Mouse (Mus musculus): Measurements from ENCODE around the gene Nhp2. TPM values are rescaled to one million over a fixed set of nuclear protein-coding genes. Genes with fewer than 3 reads are reported as not detected.
"Not testable (repeated sequence)": the region's sequence is repeated elsewhere in the genome, so short reads cannot be mapped to it uniquely, and the experiment has no call there.

Nhp2 gene
- polyA plus RNA-seq, 2 experiments = 89.0 to 176 TPM

- DNase-seq (ENCODE audit: low spot score) (peak; percentile 99), ATAC-seq (ENCODE audit: low FRiP score, low read depth) (peak; percentile 92)
- peak; percentile 100 for TF ChIP-seq POLR2A (IDR thresholded peaks at IDR 0.05; ENCODE audit: borderline replicate concordance, extremely low read depth, insufficient read depth, insufficient read length)
- H3K9ac ChIP-seq (ENCODE audit: low read depth, low read length, severe bottlenecking) = peak within 1 kb of the TSS; percentile 100
- H3K4me1 ChIP-seq (ENCODE audit: control insufficient read depth, insufficient read depth, low read length) = peaks cover 19% of the 10 kb centered on the region
- H3K36me3 ChIP-seq (ENCODE audit: control insufficient read depth, insufficient read depth, low read length) = peaks cover 41% of the 10 kb centered on the region
- H3K9me3 ChIP-seq (ENCODE audit: control insufficient read depth, low read length) = no peaks in the 10 kb centered on the region
- peak within 1 kb of the TSS; percentile 86 for H3K4me2 ChIP-seq (replicated peaks; ENCODE audit: low read depth, low read length, severe bottlenecking)
- no peaks in the 10 kb centered on the region for H3K27me3 ChIP-seq (ENCODE audit: control insufficient read depth, insufficient read depth, low read length)
- 1% methylated on average over 74 of the region's 91 CpGs for WGBS
- peak within 1 kb of the TSS; percentile 96 for H3K27ac ChIP-seq (replicated peaks; ENCODE audit: low read depth, low read length)
- peak within 1 kb of the TSS; percentile 94 for H3K4me3 ChIP-seq (replicated peaks; ENCODE audit: low read length)
Observed at GRCm38 (mm10) chr11:51606447-51607095, 13.0 kb upstream of the Nhp2 start, which contains the start of gene Hnrnpab. Gene Hnrnpab, minus strand, starts transcription at chr11:51606847.

GRCm38 (mm10) chr11:51607096-51607738 is 12.3 kb upstream of the Nhp2 start:
- Histone ChIP-seq H3K9me3 (ENCODE audit: control insufficient read depth, low read length) (no peaks in the 10 kb centered on the region), H3K4me2 (replicated peaks; ENCODE audit: low read depth, low read length, severe bottlenecking) (peak overlapping the region; percentile 64), H3K27ac (replicated peaks; ENCODE audit: low read depth, low read length) (peak overlapping the region; percentile 72), H3K27me3 (ENCODE audit: control insufficient read depth, insufficient read depth, low read length) (no peaks in the 10 kb centered on the region), H3K9ac (ENCODE audit: low read depth, low read length, severe bottlenecking) (peak overlapping the region; percentile 100), H3K4me3 (replicated peaks; ENCODE audit: low read length) (peak overlapping the region; percentile 94), H3K4me1 (ENCODE audit: control insufficient read depth, insufficient read depth, low read length) (peaks cover 19% of the 10 kb centered on the region), H3K36me3 (ENCODE audit: control insufficient read depth, insufficient read depth, low read length) (peaks cover 34% of the 10 kb centered on the region)
- WGBS = 12% methylated on average over 15 of the region's 15 CpGs
- peak; percentile 25 for ATAC-seq (ENCODE audit: low FRiP score, low read depth)
- no peak for TF ChIP-seq POLR2A (IDR thresholded peaks at IDR 0.05; ENCODE audit: borderline replicate concordance, extremely low read depth, insufficient read depth, insufficient read length)
- DNase-seq (ENCODE audit: low spot score) = no peak

GRCm38 (mm10) chr11:51609266-51609909 is 10.1 kb upstream of the Nhp2 start:
- 85% methylated on average over 3 of the region's 3 CpGs for WGBS
- Histone ChIP-seq H3K4me2 (replicated peaks; ENCODE audit: low read depth, low read length, severe bottlenecking) (no peak overlapping the region), H3K9ac (ENCODE audit: low read depth, low read length, severe bottlenecking) (no peak overlapping the region), H3K4me1 (ENCODE audit: control insufficient read depth, insufficient read depth, low read length) (peaks cover 9% of the 10 kb centered on the region), H3K27me3 (ENCODE audit: control insufficient read depth, insufficient read depth, low read length) (no peaks in the 10 kb centered on the region), H3K36me3 (ENCODE audit: control insufficient read depth, insufficient read depth, low read length) (peaks cover 13% of the 10 kb centered on the region), H3K9me3 (ENCODE audit: control insufficient read depth, low read length) (no peaks in the 10 kb centered on the region), H3K4me3 (replicated peaks; ENCODE audit: low read length) (no peak overlapping the region), H3K27ac (replicated peaks; ENCODE audit: low read depth, low read length) (no peak overlapping the region)
- ATAC-seq (ENCODE audit: low FRiP score, low read depth) = no peak
- no peak for DNase-seq (ENCODE audit: low spot score)
- no peak for TF ChIP-seq POLR2A (IDR thresholded peaks at IDR 0.05; ENCODE audit: borderline replicate concordance, extremely low read depth, insufficient read depth, insufficient read length)

DNA sequence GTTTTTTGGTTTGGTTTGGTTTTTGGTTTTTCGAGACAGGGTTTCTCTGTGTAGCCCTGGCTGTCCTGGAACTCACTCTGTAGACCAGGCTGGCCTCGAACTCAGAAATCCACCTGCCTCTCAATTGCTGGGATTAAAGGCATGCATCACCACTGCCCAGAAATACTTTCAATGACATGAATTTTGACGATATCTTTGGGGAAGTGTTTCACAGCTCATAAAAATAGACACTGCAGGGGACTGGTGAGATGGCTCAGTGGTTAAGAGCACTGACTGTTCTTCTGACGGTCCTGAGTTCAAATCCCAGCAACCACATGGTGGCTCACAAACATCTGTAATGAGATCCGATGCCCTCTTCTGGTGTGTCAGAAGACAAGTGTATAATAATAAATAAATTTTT is 9.6 kb upstream of the Nhp2 start:
- H3K4me2 ChIP-seq (replicated peaks; ENCODE audit: low read depth, low read length, severe bottlenecking); H3K27ac ChIP-seq (replicated peaks; ENCODE audit: low read depth, low read length); H3K4me3 ChIP-seq (replicated peaks; ENCODE audit: low read length); H3K9me3 ChIP-seq (ENCODE audit: control insufficient read depth, low read length); H3K27me3 ChIP-seq (ENCODE audit: control insufficient read depth, insufficient read depth, low read length); ATAC-seq (ENCODE audit: low FRiP score, low read depth); H3K9ac ChIP-seq (ENCODE audit: low read depth, low read length, severe bottlenecking); H3K36me3 ChIP-seq (ENCODE audit: control insufficient read depth, insufficient read depth, low read length); DNase-seq (ENCODE audit: low spot score); H3K4me1 ChIP-seq (ENCODE audit: control insufficient read depth, insufficient read depth, low read length): not testable (repeated sequence)
- 85% methylated on average over 5 of the region's 5 CpGs for WGBS

DNA sequence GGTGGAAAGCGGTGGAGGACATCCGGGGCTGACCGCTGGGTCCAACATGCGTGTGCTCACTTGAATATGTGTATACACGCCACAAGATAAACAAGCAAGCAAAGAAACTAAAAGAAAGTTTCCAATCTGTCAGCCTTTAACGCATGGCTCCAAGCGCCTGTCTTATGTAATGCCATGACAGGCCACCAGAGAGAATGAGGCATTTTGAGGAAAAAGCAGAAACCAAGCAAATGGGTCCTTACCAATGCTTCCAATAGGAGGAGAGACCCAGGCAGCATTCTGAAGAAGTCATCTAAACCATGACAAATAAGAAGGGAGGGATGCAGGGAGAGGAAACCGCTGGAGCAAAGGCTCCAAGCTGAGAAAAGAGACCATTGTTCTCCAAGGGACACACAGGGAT is 5.3 kb upstream of the Nhp2 start:
- no peak for DNase-seq (ENCODE audit: low spot score)
- WGBS = 84% methylated on average over 8 of the region's 8 CpGs
- H3K9ac ChIP-seq (ENCODE audit: low read depth, low read length, severe bottlenecking) = no peak overlapping the region
- H3K4me1 ChIP-seq (ENCODE audit: control insufficient read depth, insufficient read depth, low read length) = no peaks in the 10 kb centered on the region; the same call in 1 of the 2 replicates
- H3K4me3 ChIP-seq (replicated peaks; ENCODE audit: low read length) = no peak overlapping the region
- no peaks in the 10 kb centered on the region for H3K27me3 ChIP-seq (ENCODE audit: control insufficient read depth, insufficient read depth, low read length)
- no peaks in the 10 kb centered on the region for H3K9me3 ChIP-seq (ENCODE audit: control insufficient read depth, low read length)
- no peak for TF ChIP-seq POLR2A (IDR thresholded peaks at IDR 0.05; ENCODE audit: borderline replicate concordance, extremely low read depth, insufficient read depth, insufficient read length)
- H3K4me2 ChIP-seq (replicated peaks; ENCODE audit: low read depth, low read length, severe bottlenecking) = no peak overlapping the region
- H3K27ac ChIP-seq (replicated peaks; ENCODE audit: low read depth, low read length) = no peak overlapping the region
- no peak for ATAC-seq (ENCODE audit: low FRiP score, low read depth)
- no peaks in the 10 kb centered on the region for H3K36me3 ChIP-seq (ENCODE audit: control insufficient read depth, insufficient read depth, low read length)
